Mouse (Mus musculus): ENCODE measurements around the gene Trpm8. TPM values are rescaled to one million over a fixed set of nuclear protein-coding genes. Genes with fewer than 3 reads are reported as not detected.

Gene Trpm8
- polyA plus RNA-seq, 1 experiment from 2014 or later: not detected

DNA sequence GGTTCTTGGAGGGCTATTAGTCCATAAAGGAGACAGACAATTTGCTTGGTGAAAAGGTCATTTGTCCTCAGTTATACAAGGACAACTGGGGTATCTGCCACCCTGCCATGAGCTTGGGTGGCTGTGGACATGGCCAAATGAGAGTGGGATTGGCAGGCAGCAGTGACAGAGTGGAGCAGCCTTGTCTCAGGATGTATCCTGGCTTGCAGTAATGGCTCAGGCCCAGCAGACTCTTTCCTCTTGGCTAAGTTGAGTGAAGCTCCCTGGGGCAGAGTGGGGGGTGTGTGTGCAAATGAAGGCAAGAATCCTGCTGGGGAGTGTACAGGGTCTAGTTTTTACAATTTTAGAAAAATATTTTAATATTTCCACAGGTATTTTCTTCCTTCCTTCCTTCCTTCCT is 44.7 kb downstream of the Trpm8 start:
- H3K4me3 ChIP-seq (ENCODE audit: low read length): no peak overlapping the region
- no peaks in the 10 kb centered on the region for H3K27me3 ChIP-seq (ENCODE audit: control insufficient read depth, insufficient read depth, low read length)
- ATAC-seq (ENCODE audit: low FRiP score, low TSS enrichment): no peak
- no peaks in the 10 kb centered on the region for H3K4me1 ChIP-seq (ENCODE audit: control insufficient read depth, insufficient read depth, low read length)
- no peak overlapping the region for H3K9ac ChIP-seq (ENCODE audit: low read depth, low read length)
- H3K27ac ChIP-seq (ENCODE audit: low read depth, low read length): no peak overlapping the region
- H3K9me3 ChIP-seq (ENCODE audit: control insufficient read depth, low read length): no peaks in the 10 kb centered on the region
- H3K4me2 ChIP-seq (replicated peaks; ENCODE audit: low read depth, low read length): no peak overlapping the region
- no peaks in the 10 kb centered on the region for H3K36me3 ChIP-seq (ENCODE audit: control insufficient read depth, insufficient read depth, low read length)

DNA sequence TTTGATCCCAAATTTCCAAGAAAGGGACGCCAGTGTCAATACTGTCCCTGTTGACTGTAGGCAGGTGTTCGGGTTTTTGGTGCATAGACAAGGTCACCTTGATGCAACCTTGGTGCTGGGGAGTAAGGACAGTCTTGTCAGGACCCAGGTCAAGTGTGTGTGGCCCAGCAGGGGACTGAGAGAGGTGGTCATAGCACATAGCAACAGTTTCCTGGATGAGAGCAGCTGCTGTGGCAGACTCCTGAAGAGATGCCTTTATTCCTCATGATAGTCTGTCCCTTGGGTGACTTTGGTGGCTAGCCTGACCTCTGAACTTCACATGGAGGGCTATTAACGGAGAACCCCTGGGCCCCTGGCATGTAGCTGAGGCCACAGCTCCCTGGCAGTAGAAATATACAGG is 45.6 kb downstream of the Trpm8 start:
- Histone ChIP-seq H3K9me3 (ENCODE audit: control insufficient read depth, low read length) (no peaks in the 10 kb centered on the region), H3K4me3 (ENCODE audit: low read length) (no peak overlapping the region), H3K9ac (ENCODE audit: low read depth, low read length) (no peak overlapping the region), H3K36me3 (ENCODE audit: control insufficient read depth, insufficient read depth, low read length) (no peaks in the 10 kb centered on the region), H3K27ac (ENCODE audit: low read depth, low read length) (no peak overlapping the region), H3K4me2 (replicated peaks; ENCODE audit: low read depth, low read length) (no peak overlapping the region), H3K4me1 (ENCODE audit: control insufficient read depth, insufficient read depth, low read length) (no peaks in the 10 kb centered on the region), H3K27me3 (ENCODE audit: control insufficient read depth, insufficient read depth, low read length) (no peaks in the 10 kb centered on the region)
- 86% methylated on average over 3 of the region's 3 CpGs for WGBS
- ATAC-seq (ENCODE audit: low FRiP score, low TSS enrichment): no peak

DNA sequence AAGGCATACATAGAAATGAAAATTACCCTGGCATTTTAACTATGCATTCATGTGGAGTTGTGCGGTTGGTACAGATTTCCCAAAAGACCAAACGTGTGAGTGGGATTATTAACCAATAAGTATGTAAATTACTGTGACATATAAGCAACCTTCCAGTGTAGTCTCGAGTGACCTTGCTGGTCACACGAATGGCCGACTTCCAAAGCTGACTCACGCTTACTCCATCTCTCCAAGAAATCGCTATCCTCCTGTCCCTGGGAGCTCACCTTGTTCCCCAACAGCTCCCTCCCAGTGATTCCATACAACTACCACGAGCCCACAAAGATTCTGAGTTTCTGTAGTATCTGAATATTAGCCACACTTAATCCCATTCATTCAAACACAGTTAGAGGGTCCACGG is 62.0 kb downstream of the Trpm8 start:
- Histone ChIP-seq H3K4me1 (ENCODE audit: control insufficient read depth, insufficient read depth, low read length) (no peaks in the 10 kb centered on the region), H3K27me3 (ENCODE audit: control insufficient read depth, insufficient read depth, low read length) (no peaks in the 10 kb centered on the region), H3K4me3 (ENCODE audit: low read length) (no peak overlapping the region), H3K4me2 (replicated peaks; ENCODE audit: low read depth, low read length) (no peak overlapping the region), H3K36me3 (ENCODE audit: control insufficient read depth, insufficient read depth, low read length) (no peaks in the 10 kb centered on the region), H3K27ac (ENCODE audit: low read depth, low read length) (no peak overlapping the region), H3K9ac (ENCODE audit: low read depth, low read length) (no peak overlapping the region), H3K9me3 (ENCODE audit: control insufficient read depth, low read length) (no peaks in the 10 kb centered on the region)
- 87% methylated on average over 9 of the region's 9 CpGs for WGBS
- ATAC-seq (ENCODE audit: low FRiP score, low TSS enrichment): no peak

DNA sequence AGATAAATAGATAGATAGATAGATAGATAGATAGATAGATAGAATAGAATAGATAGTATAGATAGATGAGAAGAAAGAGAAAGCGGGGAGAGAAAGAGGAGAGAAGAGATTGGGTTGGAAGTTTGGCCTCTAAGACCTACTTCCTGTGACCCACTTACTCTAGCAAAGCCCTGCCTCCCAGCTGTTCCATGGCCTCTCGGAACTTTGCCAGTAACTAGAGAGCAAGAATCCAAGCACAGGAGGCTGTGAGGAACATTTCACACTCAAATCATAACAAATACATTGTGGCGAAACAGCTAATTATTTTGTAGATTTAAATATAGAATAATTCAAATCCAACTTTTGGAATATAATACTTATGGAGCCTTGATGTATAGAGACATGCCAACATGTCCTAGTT is 65.2 kb downstream of the Trpm8 start:
- H3K9me3 ChIP-seq (ENCODE audit: control insufficient read depth, low read length): no peaks in the 10 kb centered on the region
- H3K9ac ChIP-seq (ENCODE audit: low read depth, low read length): no peak overlapping the region
- H3K27ac ChIP-seq (ENCODE audit: low read depth, low read length): no peak overlapping the region
- H3K4me3 ChIP-seq (ENCODE audit: low read length): no peak overlapping the region
- no peaks in the 10 kb centered on the region for H3K4me1 ChIP-seq (ENCODE audit: control insufficient read depth, insufficient read depth, low read length)
- no peak overlapping the region for H3K4me2 ChIP-seq (replicated peaks; ENCODE audit: low read depth, low read length)
- no peak for ATAC-seq (ENCODE audit: low FRiP score, low TSS enrichment)
- 87% methylated on average over 3 of the region's 3 CpGs for WGBS
- no peaks in the 10 kb centered on the region for H3K27me3 ChIP-seq (ENCODE audit: control insufficient read depth, insufficient read depth, low read length)
- no peaks in the 10 kb centered on the region for H3K36me3 ChIP-seq (ENCODE audit: control insufficient read depth, insufficient read depth, low read length)

DNA sequence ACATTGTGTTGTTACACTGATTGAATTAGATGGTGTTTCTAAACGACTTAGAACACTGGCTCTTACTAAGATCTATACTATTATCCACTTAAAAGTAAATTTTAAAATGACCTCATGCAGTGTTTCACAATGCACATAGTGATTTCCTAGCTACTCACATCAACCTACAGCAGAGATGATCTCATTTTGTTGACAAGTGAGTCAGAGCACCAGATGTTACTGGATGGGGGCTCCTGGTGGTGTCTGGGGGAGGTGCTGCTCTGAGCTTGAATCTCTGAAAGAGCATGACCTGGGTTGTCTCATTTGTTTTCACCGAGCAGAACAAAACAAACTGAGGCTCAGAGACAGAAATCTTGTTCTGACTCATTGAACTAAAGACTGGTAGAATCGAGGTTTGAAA is 68.1 kb downstream of the Trpm8 start:
- ATAC-seq (ENCODE audit: low FRiP score, low TSS enrichment): no peak
- WGBS: 37% methylated on average over 3 of the region's 3 CpGs
- Histone ChIP-seq H3K9me3 (ENCODE audit: control insufficient read depth, low read length) (no peaks in the 10 kb centered on the region), H3K4me2 (replicated peaks; ENCODE audit: low read depth, low read length) (no peak overlapping the region), H3K27me3 (ENCODE audit: control insufficient read depth, insufficient read depth, low read length) (no peaks in the 10 kb centered on the region), H3K9ac (ENCODE audit: low read depth, low read length) (no peak overlapping the region), H3K4me3 (ENCODE audit: low read length) (no peak overlapping the region), H3K36me3 (ENCODE audit: control insufficient read depth, insufficient read depth, low read length) (no peaks in the 10 kb centered on the region), H3K27ac (ENCODE audit: low read depth, low read length) (no peak overlapping the region), H3K4me1 (ENCODE audit: control insufficient read depth, insufficient read depth, low read length) (no peaks in the 10 kb centered on the region)

DNA sequence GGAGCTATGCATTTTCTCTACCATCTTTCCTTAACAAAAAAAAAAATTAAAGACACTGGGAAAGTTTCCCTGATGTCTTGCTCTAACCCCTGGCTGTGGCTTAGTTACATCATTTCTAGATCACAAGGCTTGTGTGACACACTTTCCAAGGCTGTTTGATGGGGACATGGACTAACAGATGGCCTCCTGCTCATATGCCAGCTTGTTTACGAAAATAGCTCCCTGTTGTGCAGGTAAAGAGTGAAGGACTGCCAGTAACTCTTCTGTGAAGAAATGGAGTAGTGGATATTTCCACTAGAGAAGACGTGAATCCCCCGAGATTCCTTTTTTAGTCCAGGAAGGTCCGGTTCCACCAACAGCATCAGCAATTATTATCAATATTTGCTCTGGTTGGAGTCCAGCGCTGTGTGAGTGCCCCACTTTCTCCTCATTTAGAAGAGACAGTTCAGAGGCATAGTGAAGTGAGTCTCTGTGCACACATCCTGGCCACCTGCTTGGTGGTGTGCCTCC is 71.1 kb downstream of the Trpm8 start:
- Histone ChIP-seq H3K4me3 (ENCODE audit: low read length) (no peak overlapping the region), H3K4me2 (replicated peaks; ENCODE audit: low read depth, low read length) (no peak overlapping the region), H3K9me3 (ENCODE audit: control insufficient read depth, low read length) (no peaks in the 10 kb centered on the region), H3K36me3 (ENCODE audit: control insufficient read depth, insufficient read depth, low read length) (no peaks in the 10 kb centered on the region), H3K9ac (ENCODE audit: low read depth, low read length) (no peak overlapping the region), H3K4me1 (ENCODE audit: control insufficient read depth, insufficient read depth, low read length) (no peaks in the 10 kb centered on the region), H3K27ac (ENCODE audit: low read depth, low read length) (no peak overlapping the region), H3K27me3 (ENCODE audit: control insufficient read depth, insufficient read depth, low read length) (no peaks in the 10 kb centered on the region)
- no peak for ATAC-seq (ENCODE audit: low FRiP score, low TSS enrichment)
- WGBS: 92% methylated on average over 5 of the region's 5 CpGs

DNA sequence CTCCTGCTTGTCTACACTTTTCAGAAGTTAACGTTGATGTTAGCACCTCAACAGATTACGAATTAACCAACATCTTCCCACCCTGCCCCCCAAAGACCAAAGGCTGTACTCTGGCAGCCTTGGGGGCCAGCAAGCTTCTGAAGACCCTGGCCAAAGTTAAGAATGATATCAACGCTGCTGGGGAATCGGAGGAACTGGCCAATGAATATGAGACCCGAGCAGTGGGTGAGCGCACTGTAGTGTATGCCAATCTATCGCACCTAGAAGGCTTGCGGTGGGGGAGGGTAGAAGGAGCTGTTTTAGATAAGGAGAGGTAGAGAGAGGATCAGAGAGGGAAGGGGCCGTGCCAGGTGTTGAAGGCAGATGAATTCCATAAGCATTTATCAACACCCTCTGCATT is 73.3 kb downstream of the Trpm8 start:
- no peaks in the 10 kb centered on the region for H3K9me3 ChIP-seq (ENCODE audit: control insufficient read depth, low read length)
- H3K27me3 ChIP-seq (ENCODE audit: control insufficient read depth, insufficient read depth, low read length): no peaks in the 10 kb centered on the region
- 88% methylated on average over 9 of the region's 9 CpGs for WGBS
- no peak overlapping the region for H3K4me3 ChIP-seq (ENCODE audit: low read length)
- no peak overlapping the region for H3K4me2 ChIP-seq (replicated peaks; ENCODE audit: low read depth, low read length)
- H3K27ac ChIP-seq (ENCODE audit: low read depth, low read length): no peak overlapping the region
- H3K4me1 ChIP-seq (ENCODE audit: control insufficient read depth, insufficient read depth, low read length): no peaks in the 10 kb centered on the region
- no peaks in the 10 kb centered on the region for H3K36me3 ChIP-seq (ENCODE audit: control insufficient read depth, insufficient read depth, low read length)
- ATAC-seq (ENCODE audit: low FRiP score, low TSS enrichment): no peak
- H3K9ac ChIP-seq (ENCODE audit: low read depth, low read length): no peak overlapping the region

DNA sequence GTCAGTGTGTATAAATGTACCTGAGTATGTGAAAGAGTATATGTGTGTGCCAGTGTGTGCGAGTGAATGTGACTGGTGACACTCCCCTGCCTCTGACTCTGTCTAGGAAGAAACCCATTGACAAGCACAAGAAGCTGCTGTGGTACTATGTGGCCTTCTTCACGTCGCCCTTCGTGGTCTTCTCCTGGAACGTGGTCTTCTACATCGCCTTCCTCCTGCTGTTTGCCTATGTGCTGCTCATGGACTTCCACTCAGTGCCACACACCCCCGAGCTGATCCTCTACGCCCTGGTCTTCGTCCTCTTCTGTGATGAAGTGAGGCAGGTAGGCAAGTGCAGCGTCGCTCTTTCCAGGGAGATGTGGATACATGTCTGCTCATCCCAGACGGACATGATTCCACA is 77.6 kb downstream of the Trpm8 start:
- WGBS: 91% methylated on average over 12 of the region's 12 CpGs
- H3K4me3 ChIP-seq (ENCODE audit: low read length): no peak overlapping the region
- H3K27ac ChIP-seq (ENCODE audit: low read depth, low read length): no peak overlapping the region

DNA sequence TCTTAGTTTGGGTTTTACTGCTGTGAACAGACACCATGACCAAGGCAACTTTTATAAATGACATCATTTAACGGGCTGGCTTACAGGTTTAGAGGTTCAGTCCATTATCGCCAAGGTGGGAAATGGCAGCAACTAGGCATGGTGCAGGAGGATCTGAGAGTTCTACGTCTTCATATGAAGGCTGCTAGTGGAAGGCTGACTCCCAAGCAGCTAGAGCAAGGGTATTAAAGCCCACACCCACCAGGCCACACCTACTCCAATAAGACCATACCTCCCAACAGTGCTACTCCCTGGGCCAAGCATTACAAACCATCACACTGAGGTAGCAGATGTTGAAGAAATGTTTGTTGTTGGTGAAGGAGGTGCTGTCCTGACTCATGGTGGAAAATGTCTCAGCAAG is 78.2 kb downstream of the Trpm8 start:
- no peak for ATAC-seq (ENCODE audit: low FRiP score, low TSS enrichment)
- WGBS: 84% methylated on average over 3 of the region's 3 CpGs

More for the DNA sequence above, 77.6 kb downstream of the Trpm8 start:
- Histone ChIP-seq H3K4me2 (replicated peaks; ENCODE audit: low read depth, low read length) (no peak overlapping the region), H3K36me3 (ENCODE audit: control insufficient read depth, insufficient read depth, low read length) (no peaks in the 10 kb centered on the region), H3K9ac (ENCODE audit: low read depth, low read length) (no peak overlapping the region), H3K4me1 (ENCODE audit: control insufficient read depth, insufficient read depth, low read length) (no peaks in the 10 kb centered on the region), H3K9me3 (ENCODE audit: control insufficient read depth, low read length) (no peaks in the 10 kb centered on the region), H3K27me3 (ENCODE audit: control insufficient read depth, insufficient read depth, low read length) (no peaks in the 10 kb centered on the region)
- no peak for ATAC-seq (ENCODE audit: low FRiP score, low TSS enrichment)

DNA sequence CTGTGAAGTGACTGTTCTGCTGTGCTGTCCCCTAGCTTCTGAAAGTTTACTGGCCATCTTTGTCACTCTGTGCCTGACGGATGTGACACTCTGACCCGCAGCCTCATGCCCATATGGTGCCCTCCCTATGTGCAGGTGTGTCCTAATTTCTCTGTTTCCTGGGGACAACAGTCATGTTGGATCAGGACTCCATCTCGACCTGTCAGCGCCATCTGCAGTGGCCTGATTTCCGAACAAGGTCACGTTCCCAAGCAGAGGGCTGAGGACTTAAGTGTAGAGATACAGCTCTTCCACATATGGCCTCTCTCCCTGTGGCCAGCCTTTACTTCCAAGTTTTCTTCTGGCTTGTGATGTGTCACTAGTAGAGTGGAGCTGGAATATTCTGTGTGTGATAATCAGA is 79.2 kb downstream of the Trpm8 start:
- Histone ChIP-seq H3K27ac (ENCODE audit: low read depth, low read length) (no peak overlapping the region), H3K4me1 (ENCODE audit: control insufficient read depth, insufficient read depth, low read length) (no peaks in the 10 kb centered on the region), H3K4me2 (replicated peaks; ENCODE audit: low read depth, low read length) (no peak overlapping the region), H3K4me3 (ENCODE audit: low read length) (no peak overlapping the region), H3K27me3 (ENCODE audit: control insufficient read depth, insufficient read depth, low read length) (no peaks in the 10 kb centered on the region), H3K36me3 (ENCODE audit: control insufficient read depth, insufficient read depth, low read length) (no peaks in the 10 kb centered on the region), H3K9me3 (ENCODE audit: control insufficient read depth, low read length) (no peaks in the 10 kb centered on the region), H3K9ac (ENCODE audit: low read depth, low read length) (no peak overlapping the region)
- ATAC-seq (ENCODE audit: low FRiP score, low TSS enrichment): no peak
- 83% methylated on average over 6 of the region's 6 CpGs for WGBS

More for the DNA sequence above, 78.2 kb downstream of the Trpm8 start:
- H3K9me3 ChIP-seq (ENCODE audit: control insufficient read depth, low read length): no peaks in the 10 kb centered on the region
- H3K9ac ChIP-seq (ENCODE audit: low read depth, low read length): no peak overlapping the region
- no peak overlapping the region for H3K4me2 ChIP-seq (replicated peaks; ENCODE audit: low read depth, low read length)
- H3K4me1 ChIP-seq (ENCODE audit: control insufficient read depth, insufficient read depth, low read length): no peaks in the 10 kb centered on the region
- H3K27me3 ChIP-seq (ENCODE audit: control insufficient read depth, insufficient read depth, low read length): no peaks in the 10 kb centered on the region
- H3K36me3 ChIP-seq (ENCODE audit: control insufficient read depth, insufficient read depth, low read length): no peaks in the 10 kb centered on the region
- no peak overlapping the region for H3K4me3 ChIP-seq (ENCODE audit: low read length)
- no peak overlapping the region for H3K27ac ChIP-seq (ENCODE audit: low read depth, low read length)

Measured in kidney, embryonic 14.5 days (tissue).